Mouse (Mus musculus) gastrocnemius, postnatal 4 days (tissue): ENCODE data around the gene Cpa2. TPM values are rescaled to one million over a fixed set of nuclear protein-coding genes. Genes with fewer than 3 reads are reported as not detected.

Source experiments
- total RNA-seq, 2 experiments: library from RNA; stranded (reverse); gene quantifications; 2 replicates each; pipeline ENCODE4 v1.2.3; 2021

Cpa2 gene
- total RNA-seq, 2 experiments from 2014 or later, result 4.2 to 4.4 TPM

Other genes starting within 250 kb of the Cpa2 start
- gene Ube2h, start 237.0 kb upstream of the Cpa2 start, total RNA-seq, result 100 to 1,000 TPM in 1 of 2 experiments, 10 to 100 TPM in 1; 82.2 to 103 TPM
- 10 to 100 TPM; 24.8 to 25.4 TPM for gene Zc3hc1, start 150.6 kb upstream of the Cpa2 start, total RNA-seq
- 10 to 100 TPM; 73.6 to 86.9 TPM for gene Klhdc10, start 139.7 kb upstream of the Cpa2 start, total RNA-seq
- 10 to 100 TPM; 15.7 to 16.4 TPM for gene Tmem209, start 31.8 kb upstream of the Cpa2 start, total RNA-seq
- gene Ssmem1, start 31.7 kb upstream of the Cpa2 start, total RNA-seq, result under 1 TPM; 0.49 to 0.74 TPM
- 1 to 10 TPM; 1.7 to 2.0 TPM for gene Cpa4, start 26.8 kb downstream of the Cpa2 start, total RNA-seq
- gene Cpa5, start 69.4 kb downstream of the Cpa2 start, total RNA-seq, result 1 to 10 TPM; 1.6 to 1.9 TPM
- under 1 TPM; 0.44 to 0.64 TPM for gene Cpa1, start 97.6 kb downstream of the Cpa2 start, total RNA-seq
- gene Cep41, start 152.2 kb downstream of the Cpa2 start, total RNA-seq, result 10 to 100 TPM; 22.2 to 23.0 TPM
- gene Mest, start 182.0 kb downstream of the Cpa2 start, total RNA-seq, result 1,000 to 10,000 TPM in 1 of 2 experiments, 100 to 1,000 TPM in 1; 835 to 1,053 TPM